Mouse (Mus musculus): ENCODE data around the gene Sele. TPM values are rescaled to one million over a fixed set of nuclear protein-coding genes. Genes with fewer than 3 reads are reported as not detected.

The Sele gene
- total RNA-seq (2012; rRNA removed) (not detected in 2 replicates), polyA plus RNA-seq (2012; ENCODE audit: insufficient read depth in 1 of 2, insufficient read length in 2 of 2, low read depth in 1 of 2, low replicate concordance in 2 of 2, missing spikeins in 1 of 2) (not detected)

GRCm38 (mm10) chr1:164047934-164048333 is at the start of gene Sele:
TSS of gene Sele (plus strand) at chr1:164048234.
- H3K79me2 ChIP-seq (ENCODE audit: control insufficient read depth, insufficient read depth, low read length, poor library complexity), result no peaks in the 10 kb centered on the region
- no peaks in the 10 kb centered on the region for H3K4me1 ChIP-seq (ENCODE audit: control insufficient read depth in 1 of 2, insufficient read depth in 2 of 2, low read length in 2 of 2)
- peaks cover 0 to 5% of the 10 kb centered on the region in 2 experiments; a peak in 2 of 4 replicates for H3K27me3 ChIP-seq (ENCODE audit: control insufficient read depth in 1 of 2, insufficient read depth in 2 of 2, low read length in 2 of 2)
- H3K9ac ChIP-seq (ENCODE audit: control insufficient read depth, low read depth, low read length, poor library complexity, severe bottlenecking), result no peak within 1 kb of the TSS
- no peaks in the 10 kb centered on the region for H3K36me3 ChIP-seq (ENCODE audit: control insufficient read depth in 1 of 2, insufficient read depth in 2 of 2, low read length in 2 of 2)
- H3K27ac ChIP-seq (ENCODE audit: control insufficient read depth, low read depth, low read length), result no peak within 1 kb of the TSS
- DNase-seq (ENCODE audit: low read depth, low spot score), result no peak
- no peak within 1 kb of the TSS for H3K4me3 ChIP-seq (ENCODE audit: control insufficient read depth in 1 of 2, insufficient read depth in 1 of 2, low read depth in 2 of 2, low read length in 2 of 2)
- H3K9me3 ChIP-seq (replicated peaks; ENCODE audit: insufficient read depth, low read length), result no peaks in the 10 kb centered on the region
- TF ChIP-seq ZMIZ1 (IDR thresholded peaks at IDR 0.05; ENCODE audit: low read depth, low read length) (no peak), CHD2 (IDR thresholded peaks at IDR 0.05; ENCODE audit: low read length) (no peak), MAX (IDR thresholded peaks at IDR 0.05; ENCODE audit: low read length) (no peak), MAFK (IDR thresholded peaks at IDR 0.05; ENCODE audit: borderline replicate concordance, low read depth, low read length) (no peak)

- TF ChIP-seq EP300 (IDR thresholded peaks at IDR 0.05; ENCODE audit: low read depth in 1 of 2, low read length in 2 of 2) (no peak), POLR2A (IDR thresholded peaks at IDR 0.05; ENCODE audit: control insufficient read depth in 1 of 2, insufficient read depth in 1 of 2, low read depth in 1 of 2, low read length in 2 of 2, poor library complexity in 1 of 2) (no peak), MYC (IDR thresholded peaks at IDR 0.05; ENCODE audit: low read depth, low read length) (no peak), GABPA (IDR thresholded peaks at IDR 0.05; ENCODE audit: low read depth, low read length) (no peak), GATA1 (IDR thresholded peaks at IDR 0.05; ENCODE audit: low read depth, low read length) (no peak), RAD21 (IDR thresholded peaks at IDR 0.05; ENCODE audit: low read depth, low read length) (no peak), ZKSCAN1 (IDR thresholded peaks at IDR 0.05; ENCODE audit: low read depth, low read length) (no peak), TCF12 (IDR thresholded peaks at IDR 0.05; ENCODE audit: low read depth, low read length) (no peak), MAZ (IDR thresholded peaks at IDR 0.05; ENCODE audit: low read depth, low read length) (no peak), E2F4 (IDR thresholded peaks at IDR 0.05; ENCODE audit: borderline replicate concordance, low read depth, low read length) (no peak)
- Histone ChIP-seq H3K4me1 (ENCODE audit: control insufficient read depth in 1 of 2, insufficient read depth in 2 of 2, low read length in 2 of 2) (no peaks in the 10 kb centered on the region; a peak in 2 of 4 replicates), H3K4me3 (ENCODE audit: control insufficient read depth in 1 of 2, insufficient read depth in 1 of 2, low read depth in 2 of 2, low read length in 2 of 2) (no peak overlapping the region), H3K9ac (ENCODE audit: control insufficient read depth, low read depth, low read length, poor library complexity, severe bottlenecking) (no peak overlapping the region), H3K9me3 (replicated peaks; ENCODE audit: insufficient read depth, low read length) (no peaks in the 10 kb centered on the region), H3K79me2 (ENCODE audit: control insufficient read depth, insufficient read depth, low read length, poor library complexity) (no peaks in the 10 kb centered on the region), H3K36me3 (ENCODE audit: control insufficient read depth in 1 of 2, insufficient read depth in 2 of 2, low read length in 2 of 2) (peaks cover 0 to 4% of the 10 kb centered on the region in 2 experiments; a peak in 1 of 4 replicates), H3K27me3 (ENCODE audit: control insufficient read depth in 1 of 2, insufficient read depth in 2 of 2, low read length in 2 of 2) (no peaks in the 10 kb centered on the region), H3K27ac (ENCODE audit: control insufficient read depth, low read depth, low read length) (no peak overlapping the region)
- DNase-seq (ENCODE audit: low read depth, low spot score), result no peak
These were observed 46.1 kb upstream of the Sele start for GRCm38 (mm10) chr1:164001831-164002452.

GRCm38 (mm10) chr1:164004311-164004710 is 43.7 kb upstream of the Sele start:
- DNase-seq (ENCODE audit: low read depth, low spot score), result no peak
- Histone ChIP-seq H3K4me1 (ENCODE audit: control insufficient read depth in 1 of 2, insufficient read depth in 2 of 2, low read length in 2 of 2) (no peaks in the 10 kb centered on the region; a peak in 2 of 4 replicates), H3K9ac (ENCODE audit: control insufficient read depth, low read depth, low read length, poor library complexity, severe bottlenecking) (no peak overlapping the region), H3K36me3 (ENCODE audit: control insufficient read depth in 1 of 2, insufficient read depth in 2 of 2, low read length in 2 of 2) (peaks cover 0 to 4% of the 10 kb centered on the region in 2 experiments; a peak in 1 of 4 replicates), H3K27me3 (ENCODE audit: control insufficient read depth in 1 of 2, insufficient read depth in 2 of 2, low read length in 2 of 2) (no peaks in the 10 kb centered on the region), H3K79me2 (ENCODE audit: control insufficient read depth, insufficient read depth, low read length, poor library complexity) (no peaks in the 10 kb centered on the region), H3K4me3 (ENCODE audit: control insufficient read depth in 1 of 2, insufficient read depth in 1 of 2, low read depth in 2 of 2, low read length in 2 of 2) (no peak overlapping the region), H3K9me3 (replicated peaks; ENCODE audit: insufficient read depth, low read length) (no peaks in the 10 kb centered on the region), H3K27ac (ENCODE audit: control insufficient read depth, low read depth, low read length) (no peak overlapping the region)
- TF ChIP-seq POLR2A (IDR thresholded peaks at IDR 0.05; ENCODE audit: control insufficient read depth in 1 of 2, insufficient read depth in 1 of 2, low read depth in 1 of 2, low read length in 2 of 2, poor library complexity in 1 of 2), result no peak
- no peak for TF ChIP-seq TAL1 (IDR thresholded peaks at IDR 0.05; ENCODE audit: low read length)
- no peak for TF ChIP-seq RAD21 (IDR thresholded peaks at IDR 0.05; ENCODE audit: low read depth, low read length)
- no peak for TF ChIP-seq SMC3 (IDR thresholded peaks at IDR 0.05; ENCODE audit: low read depth, low read length)
- TF ChIP-seq E2F4 (IDR thresholded peaks at IDR 0.05; ENCODE audit: borderline replicate concordance, low read depth, low read length), result no peak
- no peak for TF ChIP-seq POLR2AphosphoS5 (IDR thresholded peaks at IDR 0.05; ENCODE audit: borderline replicate concordance, low read depth, low read length)
- TF ChIP-seq NELFE (IDR thresholded peaks at IDR 0.05; ENCODE audit: low read depth, low read length), result no peak
- no peak for TF ChIP-seq ZKSCAN1 (IDR thresholded peaks at IDR 0.05; ENCODE audit: low read depth, low read length)
- TF ChIP-seq MAX (IDR thresholded peaks at IDR 0.05; ENCODE audit: low read length), result no peak
- TF ChIP-seq BHLHE40 (IDR thresholded peaks at IDR 0.05; ENCODE audit: borderline replicate concordance, low read depth, low read length), result no peak
- no peak for TF ChIP-seq KAT2A (conservative IDR thresholded peaks at IDR 0.05; ENCODE audit: low read depth, low read length)
- no peak for TF ChIP-seq MYC (IDR thresholded peaks at IDR 0.05; ENCODE audit: low read depth, low read length)
- no peak for TF ChIP-seq GATA1 (IDR thresholded peaks at IDR 0.05; ENCODE audit: low read depth, low read length)
- no peak for TF ChIP-seq EP300 (IDR thresholded peaks at IDR 0.05; ENCODE audit: low read depth in 1 of 2, low read length in 2 of 2)
- no peak for TF ChIP-seq UBTF (IDR thresholded peaks at IDR 0.05; ENCODE audit: borderline replicate concordance, insufficient read depth, low read depth, low read length)
